Mouse (Mus musculus): ENCODE data around the gene Zzz3. TPM values are rescaled to one million over a fixed set of nuclear protein-coding genes. Genes with fewer than 3 reads are reported as not detected.

Gene Zzz3
- polyA plus RNA-seq, 1 experiment from 2014 or later: 68.6 TPM

- Histone ChIP-seq H3K4me1 (ENCODE audit: insufficient read depth) (no peaks in the 10 kb centered on the region), H3K27me3 (ENCODE audit: insufficient read depth, low read length) (no peaks in the 10 kb centered on the region), H3K9me3 (ENCODE audit: low read depth, low read length) (no peaks in the 10 kb centered on the region), H3K9ac (no peak overlapping the region), H3K36me3 (ENCODE audit: insufficient read depth) (peaks cover 84% of the 10 kb centered on the region), H3K27ac (ENCODE audit: low read depth) (no peak overlapping the region), H3K4me3 (ENCODE audit: low read depth, low read length) (no peak overlapping the region), H3K4me2 (no peak overlapping the region)
- ATAC-seq (ENCODE audit: insufficient read depth) (no peak), DNase-seq (no peak)
- TF ChIP-seq CTCF (IDR thresholded peaks at IDR 0.05; ENCODE audit: low read depth): no peak
- WGBS: 85% methylated on average over 4 of the region's 4 CpGs
Observed at GRCm38 (mm10) chr3:152376063-152376462, 19.2 kb upstream of the Zzz3 start.

GRCm38 (mm10) chr3:152384106-152384505 lies 11.2 kb upstream of the Zzz3 start:
- peaks cover 70% of the 10 kb centered on the region for H3K36me3 ChIP-seq (ENCODE audit: insufficient read depth)
- no peaks in the 10 kb centered on the region for H3K9me3 ChIP-seq (ENCODE audit: low read depth, low read length)
- no peak overlapping the region for H3K4me2 ChIP-seq
- no peak for TF ChIP-seq CTCF (IDR thresholded peaks at IDR 0.05; ENCODE audit: low read depth)
- DNase-seq (no peak), ATAC-seq (ENCODE audit: insufficient read depth) (no peak)
- H3K27me3 ChIP-seq (ENCODE audit: insufficient read depth, low read length): no peaks in the 10 kb centered on the region
- no peak overlapping the region for H3K27ac ChIP-seq (ENCODE audit: low read depth)
- H3K4me1 ChIP-seq (ENCODE audit: insufficient read depth): no peaks in the 10 kb centered on the region
- H3K9ac ChIP-seq: no peak overlapping the region
- no peak overlapping the region for H3K4me3 ChIP-seq (ENCODE audit: low read depth, low read length)
- 69% methylated on average over 11 of the region's 11 CpGs for WGBS

GRCm38 (mm10) chr3:152396278-152396987 lies 1.2 kb downstream of the Zzz3 start:
- peak overlapping the region; percentile 91 for H3K4me2 ChIP-seq
- H3K36me3 ChIP-seq (ENCODE audit: insufficient read depth): peaks cover 16% of the 10 kb centered on the region
- ATAC-seq (ENCODE audit: insufficient read depth) (peak; percentile 88), DNase-seq (peak; percentile 98)
- peak overlapping the region; percentile 90 for H3K9ac ChIP-seq
- H3K9me3 ChIP-seq (ENCODE audit: low read depth, low read length): no peaks in the 10 kb centered on the region
- H3K27ac ChIP-seq (ENCODE audit: low read depth): peak overlapping the region; percentile 99
- no peak for TF ChIP-seq CTCF (IDR thresholded peaks at IDR 0.05; ENCODE audit: low read depth)
- H3K4me1 ChIP-seq (ENCODE audit: insufficient read depth): 0 out of 2 replicates have a peak, but pooled peaks cover 13% of the 10 kb centered on the region
- H3K4me3 ChIP-seq (ENCODE audit: low read depth, low read length): peak overlapping the region; percentile 75
- WGBS: under 1% methylated on average over 87 of the region's 102 CpGs
- no peaks in the 10 kb centered on the region for H3K27me3 ChIP-seq (ENCODE audit: insufficient read depth, low read length)

GRCm38 (mm10) chr3:152396988-152397314 lies 1.7 kb downstream of the Zzz3 start:
- H3K9ac ChIP-seq: peak overlapping the region; percentile 90
- DNase-seq: peak; percentile 40
- no peak for TF ChIP-seq CTCF (IDR thresholded peaks at IDR 0.05; ENCODE audit: low read depth)
- H3K9me3 ChIP-seq (ENCODE audit: low read depth, low read length): no peaks in the 10 kb centered on the region
- H3K4me2 ChIP-seq: peak overlapping the region; percentile 91
- no peak for ATAC-seq (ENCODE audit: insufficient read depth)
- H3K4me1 ChIP-seq (ENCODE audit: insufficient read depth): 0 out of 2 replicates have a peak, but pooled peaks cover 13% of the 10 kb centered on the region
- peaks cover 11% of the 10 kb centered on the region; the same call in 1 of the 2 replicates for H3K36me3 ChIP-seq (ENCODE audit: insufficient read depth)
- H3K27me3 ChIP-seq (ENCODE audit: insufficient read depth, low read length): no peaks in the 10 kb centered on the region
- under 1% methylated on average over 10 of the region's 10 CpGs for WGBS
- H3K27ac ChIP-seq (ENCODE audit: low read depth): peak overlapping the region; percentile 99
- H3K4me3 ChIP-seq (ENCODE audit: low read depth, low read length): peak overlapping the region; percentile 75

- peak; percentile 8 for DNase-seq
- Histone ChIP-seq H3K27ac (ENCODE audit: low read depth) (peak overlapping the region; percentile 99), H3K9ac (peak overlapping the region; percentile 90), H3K4me1 (ENCODE audit: insufficient read depth) (0 out of 2 replicates have a peak, but pooled peaks cover 13% of the 10 kb centered on the region), H3K27me3 (ENCODE audit: insufficient read depth, low read length) (no peaks in the 10 kb centered on the region), H3K36me3 (ENCODE audit: insufficient read depth) (peaks cover 6% of the 10 kb centered on the region; the same call in 1 of the 2 replicates), H3K9me3 (ENCODE audit: low read depth, low read length) (no peaks in the 10 kb centered on the region), H3K4me2 (peak overlapping the region; percentile 91), H3K4me3 (ENCODE audit: low read depth, low read length) (peak overlapping the region; percentile 75)
- no peak for TF ChIP-seq CTCF (IDR thresholded peaks at IDR 0.05; ENCODE audit: low read depth)
- 35% methylated on average over 9 of the region's 9 CpGs for WGBS
- no peak for ATAC-seq (ENCODE audit: insufficient read depth)
Observed at GRCm38 (mm10) chr3:152397335-152397940, 2.2 kb downstream of the Zzz3 start.

- Histone ChIP-seq H3K36me3 (ENCODE audit: insufficient read depth) (0 out of 2 replicates have a peak, but pooled peaks cover 2% of the 10 kb centered on the region), H3K27ac (ENCODE audit: low read depth) (no peak overlapping the region), H3K9ac (no peak overlapping the region), H3K27me3 (ENCODE audit: insufficient read depth, low read length) (no peaks in the 10 kb centered on the region), H3K9me3 (ENCODE audit: low read depth, low read length) (no peaks in the 10 kb centered on the region), H3K4me1 (ENCODE audit: insufficient read depth) (0 out of 2 replicates have a peak, but pooled peaks cover 4% of the 10 kb centered on the region), H3K4me3 (ENCODE audit: low read depth, low read length) (no peak overlapping the region), H3K4me2 (no peak overlapping the region)
- WGBS: 75% methylated on average over 5 of the region's 5 CpGs
- no peak for TF ChIP-seq CTCF (IDR thresholded peaks at IDR 0.05; ENCODE audit: low read depth)
- DNase-seq (no peak), ATAC-seq (ENCODE audit: insufficient read depth) (no peak)
Observed at GRCm38 (mm10) chr3:152400441-152400840, 5.2 kb downstream of the Zzz3 start.

- H3K4me2 ChIP-seq: no peak overlapping the region
Observed at GRCm38 (mm10) chr3:152400875-152401274, 5.6 kb downstream of the Zzz3 start.

More at GRCm38 (mm10) chr3:152400875-152401274, 5.6 kb downstream of the Zzz3 start:
- Histone ChIP-seq H3K4me1 (ENCODE audit: insufficient read depth) (0 out of 2 replicates have a peak, but pooled peaks cover 4% of the 10 kb centered on the region), H3K27me3 (ENCODE audit: insufficient read depth, low read length) (no peaks in the 10 kb centered on the region), H3K4me3 (ENCODE audit: low read depth, low read length) (no peak overlapping the region), H3K9ac (no peak overlapping the region), H3K27ac (ENCODE audit: low read depth) (no peak overlapping the region), H3K36me3 (ENCODE audit: insufficient read depth) (0 out of 2 replicates have a peak, but pooled peaks cover 2% of the 10 kb centered on the region), H3K9me3 (ENCODE audit: low read depth, low read length) (no peaks in the 10 kb centered on the region)
- WGBS: 87% methylated on average over 3 of the region's 3 CpGs
- DNase-seq (no peak), ATAC-seq (ENCODE audit: insufficient read depth) (no peak)
- TF ChIP-seq CTCF (IDR thresholded peaks at IDR 0.05; ENCODE audit: low read depth): no peak
